Comparison of ENCODE assay signal across 23 mouse cellular contexts in genomic region chr13:106471264-106471663, GRCm38 (mm10).
A peak's percentile ranks its signal among the peaks of the same experiment; 100 is the strongest.
DNase-seq lines count a peak whose midpoint lies in the region; ATAC-seq lines count a peak whose summit lies in the region.
"Had no signal": no experiment of that assay in that cellular context is flagged by ENCODE, and none has a peak within 500 bp of the region (broad histone marks: within the 10 kb centered on the region; RNA-seq: fewer than 3 reads in every experiment).

No protein-coding gene starts in this region.

- no peak overlapping the region for H3K4me2 ChIP-seq in lung, embryonic 15.5 days
- no peak overlapping the region for H3K4me2 ChIP-seq in limb, embryonic 12.5 days
- no peak overlapping the region for H3K4me2 ChIP-seq in kidney, embryonic 15.5 days
- H3K4me2 ChIP-seq: forebrain, embryonic 15.5 days; heart, embryonic 11.5 days; heart, embryonic 15.5 days; hindbrain, embryonic 13.5 days had no signal

- H3K27ac ChIP-seq in lung, embryonic 15.5 days, result no peak overlapping the region
- no peak overlapping the region for H3K27ac ChIP-seq in limb, embryonic 12.5 days
- H3K27ac ChIP-seq in kidney, embryonic 15.5 days, result no peak overlapping the region
- H3K27ac ChIP-seq: forebrain, embryonic 15.5 days; heart, adult 2 months; heart, embryonic 15.5 days; hindbrain, embryonic 13.5 days; hindbrain, postnatal 0 days had no signal

- H3K4me3 ChIP-seq in lung, embryonic 15.5 days, result no peak overlapping the region
- H3K4me3 ChIP-seq in limb, embryonic 12.5 days (replicated peaks), result no peak overlapping the region
- H3K4me3 ChIP-seq in kidney, embryonic 15.5 days (replicated peaks), result no peak overlapping the region
- H3K4me3 ChIP-seq: forebrain, embryonic 15.5 days; heart, adult 2 months; heart, embryonic 15.5 days; hindbrain, embryonic 13.5 days had no signal

- no peaks in the 10 kb centered on the region for H3K36me3 ChIP-seq in lung, embryonic 15.5 days
- H3K36me3 ChIP-seq in limb, embryonic 12.5 days, result no peaks in the 10 kb centered on the region
- H3K36me3 ChIP-seq in kidney, embryonic 15.5 days, result no peaks in the 10 kb centered on the region
- H3K36me3 ChIP-seq: forebrain, embryonic 15.5 days; G1E; heart, embryonic 15.5 days; hindbrain, embryonic 13.5 days had no signal

- WGBS in lung, embryonic 15.5 days, result 36% methylated on average over 4 of the region's 4 CpGs
- WGBS in limb, embryonic 12.5 days, result 47% methylated on average over 4 of the region's 4 CpGs
- 57% methylated on average over 4 of the region's 4 CpGs for WGBS in kidney, embryonic 15.5 days

- H3K9me3 ChIP-seq in lung, embryonic 15.5 days, result no peaks in the 10 kb centered on the region
- H3K9me3 ChIP-seq in limb, embryonic 12.5 days, result no peaks in the 10 kb centered on the region
- H3K9me3 ChIP-seq in kidney, embryonic 15.5 days (replicated peaks), result no peaks in the 10 kb centered on the region
- H3K9me3 ChIP-seq: forebrain, embryonic 15.5 days; G1E; heart, embryonic 15.5 days; hindbrain, embryonic 13.5 days had no signal

- no peaks in the 10 kb centered on the region for H3K4me1 ChIP-seq in lung, embryonic 15.5 days
- no peaks in the 10 kb centered on the region for H3K4me1 ChIP-seq in limb, embryonic 12.5 days (replicated peaks)
- no peaks in the 10 kb centered on the region for H3K4me1 ChIP-seq in kidney, embryonic 15.5 days
- H3K4me1 ChIP-seq: forebrain, embryonic 15.5 days; heart, embryonic 15.5 days; hindbrain, embryonic 13.5 days had no signal

- H3K9ac ChIP-seq in lung, embryonic 15.5 days, result no peak overlapping the region
- H3K9ac ChIP-seq in limb, embryonic 12.5 days (replicated peaks), result no peak overlapping the region
- H3K9ac ChIP-seq in kidney, embryonic 15.5 days, result no peak overlapping the region
- H3K9ac ChIP-seq: forebrain, embryonic 15.5 days; heart, embryonic 15.5 days; hindbrain, embryonic 13.5 days had no signal

- ATAC-seq in lung, embryonic 15.5 days (ENCODE audit: borderline replicate concordance, extremely low read depth, low FRiP score, low TSS enrichment), result peak; percentile 46; the same call in 1 of the 2 replicates
- peak; percentile 80 for ATAC-seq in limb, embryonic 12.5 days (ENCODE audit: insufficient number of reproducible peaks, insufficient read depth, low FRiP score, low TSS enrichment, low read depth)
- ATAC-seq in kidney, embryonic 15.5 days (replicated peaks; ENCODE audit: low FRiP score), result no peak
- ATAC-seq: CD4-positive, CD25-positive, alpha-beta regulatory T cell, adult 4 months; forebrain, embryonic 15.5 days; hindbrain, postnatal 0 days had no signal

- DNase-seq in embryo, embryonic 11 days, result peak; percentile 4
- no peak for DNase-seq in embryo, embryonic 9.5 days (ENCODE audit: extremely low spot score)
- no peak for DNase-seq in lung, postnatal 14 days
- no peak for DNase-seq in adrenal gland, postnatal 4 days (ENCODE audit: low spot score in 2 of 2)
- DNase-seq: adrenal gland, adult 8-10 months; adrenal gland, postnatal 36 days; B cell, adult 2 months; cerebellum, adult 11 months; cerebellum, adult 8-10 months; cerebellum, postnatal 14 days; gastrocnemius, postnatal 14 days; heart, adult 2 months; heart, postnatal 14 days had no signal

- no peaks in the 10 kb centered on the region for H3K27me3 ChIP-seq in lung, embryonic 15.5 days
- no peaks in the 10 kb centered on the region for H3K27me3 ChIP-seq in limb, embryonic 12.5 days
- no peaks in the 10 kb centered on the region for H3K27me3 ChIP-seq in kidney, embryonic 15.5 days
- H3K27me3 ChIP-seq: forebrain, embryonic 15.5 days; heart, embryonic 15.5 days; hindbrain, embryonic 13.5 days had no signal
